Mouse (Mus musculus) kidney, postnatal 14 days (tissue): ENCODE results near the gene C77080.

ENCODE experiments used
- DNase-seq: peaks from one replicate; pipeline ENCODE4 v3.0.0; 2022; ENCODE audit warnings: mixed read lengths

The C77080 gene

GRCm38 (mm10) chr4:129261196-129261595 lies at the start of gene C77080:
TSS of gene C77080 (minus strand) at chr4:129261404.
- no peak for DNase-seq

- DNase-seq, result no peak
Measured at GRCm38 (mm10) chr4:129307936-129308335, 46.7 kb upstream of the C77080 start.

GRCm38 (mm10) chr4:129304306-129304705 lies 43.1 kb upstream of the C77080 start:
- DNase-seq, result no peak

- peak; percentile 22 for DNase-seq
Measured at GRCm38 (mm10) chr4:129303816-129304215, 42.6 kb upstream of the C77080 start.

GRCm38 (mm10) chr4:129303401-129303800 lies 42.2 kb upstream of the C77080 start:
- no peak for DNase-seq

DNA sequence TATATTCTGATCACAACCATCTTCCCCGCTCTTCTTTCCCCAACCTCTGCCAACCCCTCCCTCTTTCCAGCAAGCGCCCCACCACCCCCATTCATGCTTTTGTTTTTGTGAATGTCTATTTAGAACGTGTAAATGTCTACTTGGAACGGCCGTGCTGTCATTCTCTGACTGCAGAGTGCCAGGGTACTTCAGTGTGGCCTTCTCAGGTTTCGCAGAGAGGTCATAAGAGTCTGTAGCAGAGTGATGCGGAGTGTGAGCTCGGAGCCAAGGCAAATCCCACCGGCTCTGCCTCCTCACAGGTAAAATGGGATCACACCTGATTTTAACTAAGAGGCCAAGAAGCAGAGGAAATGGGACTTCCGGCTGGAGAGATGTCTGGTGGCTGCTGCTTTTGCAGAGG lies 37.9 kb upstream of the C77080 start:
- no peak for DNase-seq

DNA sequence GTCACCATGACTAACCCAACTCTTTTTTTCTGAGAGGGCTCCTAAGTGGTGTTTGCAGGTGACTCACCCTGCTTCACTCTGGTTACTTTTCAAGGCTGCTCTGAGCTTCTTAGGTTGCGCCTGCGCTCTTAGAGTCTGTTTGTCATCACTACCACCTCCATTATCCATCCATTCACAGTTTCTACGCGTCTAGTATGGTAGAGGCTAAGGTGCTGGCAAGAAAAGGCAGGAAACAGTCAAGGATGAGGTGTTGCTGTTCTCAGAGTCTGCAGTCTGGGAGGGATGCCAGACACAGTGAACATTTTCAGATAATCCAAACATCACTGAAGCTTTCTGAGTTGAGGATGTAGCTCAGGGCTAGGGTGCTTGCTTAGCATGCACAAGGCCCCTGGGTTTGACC lies 36.5 kb upstream of the C77080 start:
- DNase-seq, result no peak

- no peak for DNase-seq
Measured at GRCm38 (mm10) chr4:129296066-129296465, 34.9 kb upstream of the C77080 start.

DNA sequence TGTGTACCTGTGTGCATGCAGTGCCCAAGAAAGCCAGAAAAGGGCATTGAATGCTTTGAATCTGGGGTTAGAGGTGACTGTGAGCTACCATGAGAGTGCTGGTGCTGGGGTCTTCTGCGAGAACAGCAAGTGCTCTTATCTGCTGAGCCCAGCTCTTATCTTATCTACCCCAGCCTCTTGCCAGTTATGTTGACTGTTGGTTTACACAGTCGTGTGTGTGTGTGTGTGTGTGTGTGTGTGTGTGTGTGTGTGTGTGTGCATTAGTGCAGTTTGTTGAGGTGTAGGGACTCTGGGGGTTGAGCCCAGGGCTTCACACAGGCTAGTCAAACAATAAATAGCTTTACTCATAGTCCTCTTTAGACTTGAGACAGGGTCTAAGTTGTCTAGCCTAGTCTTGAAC lies 34.0 kb upstream of the C77080 start:
- no peak for DNase-seq

DNA sequence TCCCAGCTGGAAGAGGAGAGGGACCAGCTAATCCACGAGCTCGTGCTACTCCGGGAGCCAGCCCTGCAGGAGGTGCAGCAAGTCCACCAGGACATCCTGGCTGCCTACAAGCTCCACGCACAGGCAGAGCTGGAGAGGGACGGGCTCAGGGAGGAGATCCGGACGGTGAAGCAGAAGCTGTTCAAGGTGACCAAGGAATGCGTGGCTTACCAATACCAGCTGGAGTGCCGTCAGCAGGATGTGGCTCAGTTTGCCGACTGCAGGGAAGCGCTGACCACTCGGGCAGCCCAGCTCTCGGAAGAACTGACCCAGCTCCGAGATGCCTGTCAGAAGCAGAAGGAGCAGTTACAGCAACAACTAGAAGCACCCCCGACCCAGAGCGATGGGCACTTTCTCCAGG lies 32.5 kb upstream of the C77080 start:
- no peak for DNase-seq

DNA sequence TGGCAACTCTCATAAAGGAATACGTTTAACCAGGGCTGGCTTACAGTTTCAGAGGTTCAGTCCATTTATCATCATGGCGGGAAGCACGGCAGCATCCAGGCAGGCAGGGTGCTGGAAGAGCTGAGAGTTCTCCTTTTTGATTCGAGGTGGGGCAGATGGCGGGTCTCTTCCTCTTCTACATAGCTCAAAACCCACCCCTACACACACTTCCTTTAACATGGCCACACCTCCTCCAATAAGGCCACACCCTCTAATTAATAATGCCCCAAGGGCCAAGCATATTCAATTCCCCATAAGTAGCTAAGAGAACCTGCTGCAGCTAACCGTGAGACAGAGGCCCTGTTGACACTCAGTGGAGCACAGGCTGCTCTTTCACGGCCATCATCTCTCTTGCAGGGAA lies 31.6 kb upstream of the C77080 start:
- no peak for DNase-seq

DNA sequence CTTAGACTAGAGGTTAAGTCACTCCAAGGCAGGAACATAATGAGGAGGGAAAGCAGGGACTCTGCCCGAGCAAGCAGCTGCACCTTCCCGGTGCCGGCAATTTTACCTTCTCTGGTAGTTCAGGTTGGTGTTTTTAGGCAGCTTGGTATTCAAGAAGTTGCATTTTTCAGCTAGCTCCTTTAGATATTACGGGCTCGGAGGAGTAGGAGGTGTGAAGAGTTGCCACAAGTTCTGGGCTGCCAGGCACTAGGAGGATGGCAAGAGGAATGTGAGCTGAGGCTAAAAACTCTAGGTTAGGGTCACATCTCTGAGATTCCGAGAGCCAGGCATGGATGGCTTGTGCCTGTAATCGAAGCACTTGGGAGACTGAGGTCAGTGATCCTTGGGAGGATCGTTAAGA lies 28.5 kb upstream of the C77080 start:
- DNase-seq, result no peak

DNA sequence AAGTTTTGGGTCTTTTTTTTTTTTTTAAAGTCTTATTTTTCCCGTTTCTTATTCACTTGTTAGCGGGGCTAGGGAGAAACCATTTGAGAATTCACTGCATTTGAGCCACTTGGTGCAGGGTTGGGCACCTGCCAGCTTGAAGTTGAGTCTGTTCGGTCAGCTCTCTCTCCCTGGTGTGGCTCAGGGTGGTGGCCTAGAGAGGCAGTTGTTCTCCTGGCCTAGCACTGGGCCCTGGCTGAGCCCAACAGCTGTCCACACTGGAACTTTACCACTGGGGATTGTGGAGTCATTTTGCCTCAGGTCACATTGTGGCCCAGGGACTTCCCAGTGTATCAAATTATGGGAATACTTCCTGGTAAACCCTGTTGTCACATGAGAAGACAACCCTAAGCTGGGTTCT lies 26.9 kb upstream of the C77080 start:
- peak; percentile 37 for DNase-seq

GRCm38 (mm10) chr4:129287472-129287981 lies 26.3 kb upstream of the C77080 start, which contains the start of gene Sync:
TSS of gene Sync (plus strand) at chr4:129287617.
- DNase-seq, result peak; percentile 53

DNA sequence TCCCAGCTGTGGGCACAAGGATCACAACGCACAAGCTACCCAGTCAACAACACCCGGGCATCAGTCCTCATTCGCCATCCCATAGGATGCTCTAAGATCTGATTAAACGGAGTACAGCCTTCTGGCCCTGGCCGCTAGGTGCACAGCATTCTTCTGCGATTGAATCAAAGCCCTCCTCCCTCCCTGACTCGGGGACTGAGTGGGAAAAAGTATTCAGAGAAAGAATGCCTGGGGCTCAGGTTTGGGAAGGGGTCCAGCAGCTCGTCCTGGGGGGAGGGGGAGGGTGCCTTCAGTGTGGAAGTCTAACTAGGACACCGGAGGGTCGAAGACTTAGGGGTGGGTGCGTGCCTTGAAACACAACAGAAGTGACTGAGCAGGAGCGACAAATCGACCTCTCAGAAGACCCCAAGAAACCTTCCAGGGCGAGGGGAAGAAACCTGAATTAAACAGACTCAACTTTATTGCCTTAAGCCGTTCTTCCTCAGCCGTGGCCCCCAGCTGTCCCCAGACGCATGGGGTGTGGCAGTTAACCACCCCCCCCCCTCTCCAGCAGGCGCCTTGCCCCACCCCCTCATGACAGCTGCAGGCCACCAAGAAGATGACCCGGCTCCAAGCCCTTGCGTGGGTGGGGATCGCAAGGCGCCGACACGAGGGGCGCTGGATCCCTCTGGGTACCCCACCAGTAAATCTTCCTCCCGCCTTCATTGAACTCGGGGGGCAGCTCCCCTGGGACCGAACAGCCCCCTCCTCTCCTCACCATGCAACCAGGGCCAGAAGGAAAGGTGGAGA lies 25.7 kb upstream of the C77080 start:
- DNase-seq, result peak; percentile 22

GRCm38 (mm10) chr4:129286001-129286682 lies 24.9 kb upstream of the C77080 start:
- no peak for DNase-seq

DNA sequence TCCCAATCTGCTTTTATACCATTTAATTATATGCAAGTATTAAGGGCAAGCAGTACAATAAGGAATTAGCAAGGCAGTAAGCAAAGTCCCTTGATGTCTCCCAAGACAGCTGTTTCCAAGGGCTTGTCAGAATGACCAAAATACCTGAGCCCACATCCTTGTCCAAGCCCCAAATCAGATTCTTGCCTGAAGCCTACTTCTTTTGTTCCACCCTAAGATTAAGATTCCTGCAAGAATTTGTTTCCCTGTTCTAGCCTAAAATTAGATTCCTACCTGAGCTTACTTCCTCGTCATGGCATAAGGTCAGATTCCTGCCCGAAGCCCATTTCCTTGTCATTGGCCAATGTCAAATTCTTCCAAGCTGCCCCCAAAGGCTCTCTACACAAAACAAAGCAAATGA lies 23.5 kb upstream of the C77080 start:
- DNase-seq, result no peak

DNA sequence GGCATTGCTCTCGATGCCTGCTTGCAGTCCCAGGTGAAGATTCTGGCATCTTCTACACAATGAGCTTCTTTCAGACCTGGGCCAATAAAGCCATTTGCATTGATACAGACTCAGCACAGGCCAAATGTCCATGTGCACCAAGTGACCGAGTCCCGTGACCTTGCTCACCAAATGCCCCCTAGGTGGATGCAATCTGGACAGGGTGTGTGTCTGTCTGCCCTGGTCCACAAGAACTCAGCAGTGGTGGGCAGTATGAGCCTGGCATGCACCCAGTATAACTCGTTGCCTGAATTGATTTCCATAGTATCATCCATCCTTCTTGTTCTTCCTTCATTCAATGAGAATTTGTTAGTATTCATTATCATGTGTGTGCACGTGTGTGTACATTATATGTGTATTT lies 22.0 kb upstream of the C77080 start:
- DNase-seq, result no peak

GRCm38 (mm10) chr4:129282786-129283185 lies 21.6 kb upstream of the C77080 start:
- no peak for DNase-seq

DNA sequence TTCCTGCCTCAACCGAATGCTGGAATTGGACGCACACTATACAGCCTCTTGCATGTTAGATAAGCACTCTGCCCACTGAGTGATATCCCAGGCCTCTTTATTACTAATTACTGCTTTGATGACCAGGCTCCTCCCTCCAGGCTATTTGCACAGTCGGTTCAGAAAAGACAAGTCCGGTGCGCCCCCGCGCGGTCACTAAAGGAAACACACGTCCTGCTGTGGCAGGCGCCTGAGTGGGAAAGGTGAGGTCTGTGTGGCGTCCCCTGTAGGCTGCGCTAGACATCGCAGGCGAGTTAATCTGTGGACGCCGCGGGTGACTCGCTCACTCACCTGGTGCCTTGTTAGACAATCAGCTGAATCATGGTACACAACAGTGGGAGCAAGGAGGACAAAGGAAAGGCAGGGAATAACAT lies 15.3 kb upstream of the C77080 start:
- peak; percentile 97 for DNase-seq

DNA sequence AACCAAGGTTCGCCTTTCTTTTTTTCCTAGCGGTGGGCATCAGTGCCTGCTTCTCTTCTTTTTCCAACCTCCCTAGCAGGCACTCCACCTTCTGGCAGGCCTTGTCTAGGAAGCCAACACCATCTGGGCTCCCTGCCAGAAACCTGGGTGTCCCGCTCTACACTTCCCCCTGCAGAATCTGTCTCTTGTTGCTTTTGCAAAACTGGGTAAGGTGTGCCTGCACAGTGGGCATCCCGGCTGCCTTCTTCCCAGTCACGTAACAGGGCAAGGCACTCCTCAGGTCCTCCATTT lies 11.5 kb upstream of the C77080 start:
- peak; percentile 84 for DNase-seq

DNA sequence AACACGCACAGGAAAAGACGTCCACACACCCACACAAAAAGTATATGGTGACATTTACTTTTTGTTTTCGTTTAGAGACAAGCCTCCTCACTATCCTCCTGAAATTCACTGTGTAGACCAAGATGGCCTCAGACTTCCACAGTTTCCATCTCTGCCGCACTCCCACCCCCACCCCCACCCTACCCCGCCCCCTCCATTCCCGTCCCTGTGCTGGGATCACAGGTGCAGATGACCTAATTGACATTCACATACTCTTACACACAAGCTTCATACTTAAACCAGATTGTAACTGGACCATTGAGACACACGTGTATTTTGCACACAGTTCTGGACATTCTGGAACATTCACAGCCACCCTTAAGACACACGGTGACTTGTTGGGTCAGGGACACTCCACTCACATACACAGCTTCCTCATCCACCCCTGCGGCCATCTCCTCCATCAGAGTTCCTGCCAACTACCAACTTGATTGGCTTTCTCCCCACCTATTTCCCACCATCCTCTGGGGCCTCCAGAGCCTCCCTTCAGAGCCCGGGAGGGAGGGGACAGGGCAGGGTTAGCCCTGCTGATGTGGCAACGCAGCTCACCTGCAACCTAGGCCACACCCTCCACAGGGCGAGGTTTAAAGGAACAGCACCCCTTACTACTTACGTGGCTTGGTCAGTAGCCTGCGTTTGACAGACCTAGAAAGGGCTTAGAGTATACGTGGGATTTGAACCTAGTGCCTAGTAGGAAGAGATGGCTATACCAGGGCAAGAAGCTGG lies 11.0 kb upstream of the C77080 start:
- peak; percentile 87 for DNase-seq

DNA sequence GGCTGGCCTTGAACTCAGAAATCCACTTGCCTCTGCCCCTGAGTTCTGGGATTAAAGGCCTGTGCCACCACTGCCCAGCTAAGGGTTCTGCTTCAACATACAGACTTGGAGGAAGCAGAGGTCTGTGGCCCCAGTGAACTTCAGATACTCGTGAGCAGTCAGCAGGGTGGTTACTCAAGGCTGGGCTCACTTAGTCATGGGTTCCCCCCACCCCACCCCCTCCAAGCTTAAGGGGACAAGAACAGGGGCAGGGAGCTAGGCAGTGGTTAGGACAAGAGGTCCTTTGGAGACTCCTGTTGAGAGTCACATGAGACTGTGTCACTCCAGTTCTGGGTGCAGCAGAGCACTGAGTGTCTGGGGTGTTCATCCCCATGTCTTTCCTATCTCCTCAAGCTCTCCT lies 7.5 kb upstream of the C77080 start:
- DNase-seq, result no peak

GRCm38 (mm10) chr4:129266821-129267220 lies 5.6 kb upstream of the C77080 start:
- no peak for DNase-seq
